Mouse (Mus musculus) liver, embryonic 16.5 days (tissue): ENCODE results near the gene Shmt2. TPM values are rescaled to one million over a fixed set of nuclear protein-coding genes. Genes with fewer than 3 reads are reported as not detected.

Source experiments
- ATAC-seq: fragments of 200-750 bp; cut with Nextera tagmentation; 2 replicates; pipeline ENCODE4 v1.8.0; 2017; ENCODE audit warnings: low read depth, mild to moderate bottlenecking, moderate number of reproducible peaks, moderate library complexity
- H3K27ac ChIP-seq: fragments of 300-500 bp; sonication (generic); 2 replicates; pipeline ENCODE4 v1.5.1; 2014; ENCODE audit warnings: mild to moderate bottlenecking, low read length
- H3K27me3 ChIP-seq: fragments of 300-500 bp; sonication (generic); 2 replicates; pipeline ENCODE4 v1.6.1; 2014; ENCODE audit warnings: low read depth, low read length, mixed read lengths; ENCODE audit not compliant: control insufficient read depth, insufficient read depth
- H3K36me3 ChIP-seq: fragments of 300-500 bp; sonication (generic); 2 replicates; pipeline ENCODE4 v1.6.1; 2014; ENCODE audit warnings: mild to moderate bottlenecking; ENCODE audit not compliant: control insufficient read depth, insufficient read depth
- H3K4me1 ChIP-seq: fragments of 300-500 bp; sonication (generic); 2 replicates; pipeline ENCODE4 v1.6.1; 2014; ENCODE audit warnings: low read depth, low read length, mixed read lengths; ENCODE audit not compliant: control insufficient read depth
- H3K4me2 ChIP-seq: fragments of 300-500 bp; sonication (generic); 2 replicates; pipeline ENCODE4 v1.6.1; 2014; ENCODE audit warnings: low read depth, low read length, mixed read lengths
- H3K4me3 ChIP-seq: fragments of 300-500 bp; sonication (generic); 2 replicates; pipeline ENCODE4 v1.5.1; 2014; ENCODE audit warnings: low read depth, mild to moderate bottlenecking, low read length
- H3K9ac ChIP-seq: fragments of 300-500 bp; sonication (generic); 2 replicates; pipeline ENCODE4 v1.6.1; 2014; ENCODE audit warnings: low read depth, low read length
- H3K9me3 ChIP-seq: fragments of 300-500 bp; sonication (generic); replicated peaks from 2 replicates; pipeline ENCODE4 v1.6.1; 2016; ENCODE audit warnings: low read length; ENCODE audit not compliant: control insufficient read depth
- WGBS: fragments of 180-500 bp; shearing (Covaris S2); extraction: QIAGEN DNeasy Blood & Tissue Kit; methylation state at CpG from one replicate; pipeline ENCODE4 v1.1.7; 2014; ENCODE audit not compliant: insufficient replicate concordance; 5-methylcytosine and 5-hydroxymethylcytosine counted together
- polyA plus RNA-seq: library from polyadenylated mRNA; unstranded; fragments of >200 nt; fragmentation: Nextera tagmentation; extraction: Ambion mirVana; gene quantifications from 2 replicates; pipeline ENCODE4 v1.2.1, GENCODE M21; 2015

The Shmt2 gene
- polyA plus RNA-seq, 1 experiment from 2014 or later, result 183 TPM

- Histone ChIP-seq H3K4me1 (peaks cover 9% of the 10 kb centered on the region), H3K27me3 (peaks cover 43% of the 10 kb centered on the region), H3K4me2 (no peak overlapping the region), H3K4me3 (no peak overlapping the region), H3K36me3 (no peaks in the 10 kb centered on the region), H3K9ac (no peak overlapping the region), H3K9me3 (no peaks in the 10 kb centered on the region), H3K27ac (no peak overlapping the region)
- no peak for ATAC-seq
- 24% methylated on average over 7 of the region's 7 CpGs for WGBS
Observed at GRCm38 (mm10) chr10:127537854-127538583, 15.8 kb upstream of the Shmt2 start.

GRCm38 (mm10) chr10:127536586-127537314, 14.5 kb upstream of the Shmt2 start:
- H3K36me3 ChIP-seq, result no peaks in the 10 kb centered on the region
- 9% methylated on average over 8 of the region's 8 CpGs for WGBS
- H3K27ac ChIP-seq, result no peak overlapping the region
- peaks cover 55% of the 10 kb centered on the region for H3K27me3 ChIP-seq
- H3K9me3 ChIP-seq, result no peaks in the 10 kb centered on the region
- no peak for ATAC-seq
- no peak overlapping the region for H3K4me2 ChIP-seq
- H3K9ac ChIP-seq, result no peak overlapping the region
- H3K4me3 ChIP-seq, result no peak overlapping the region
- H3K4me1 ChIP-seq, result peaks cover 9% of the 10 kb centered on the region

- H3K27me3 ChIP-seq, result peaks cover 73% of the 10 kb centered on the region
- ATAC-seq, result no peak
- H3K9me3 ChIP-seq, result no peaks in the 10 kb centered on the region
- no peak overlapping the region for H3K27ac ChIP-seq
- no peak overlapping the region for H3K9ac ChIP-seq
- H3K36me3 ChIP-seq, result no peaks in the 10 kb centered on the region
- peaks cover 9% of the 10 kb centered on the region for H3K4me1 ChIP-seq
- H3K4me2 ChIP-seq, result peak overlapping the region; percentile 50; the same call in 1 of the 2 replicates
- WGBS, result 2% methylated on average over 30 of the region's 30 CpGs
- H3K4me3 ChIP-seq, result no peak overlapping the region
Observed at GRCm38 (mm10) chr10:127534929-127535384, 12.7 kb upstream of the Shmt2 start.

- 0 out of 2 replicates have a peak, but pooled peaks have one; percentile 4 for ATAC-seq
- Histone ChIP-seq H3K27me3 (peaks cover 80% of the 10 kb centered on the region), H3K36me3 (no peaks in the 10 kb centered on the region), H3K4me1 (peaks cover 9% of the 10 kb centered on the region), H3K9me3 (no peaks in the 10 kb centered on the region), H3K4me3 (peak within 1 kb of the TSS; percentile 39), H3K9ac (no peak within 1 kb of the TSS), H3K27ac (no peak within 1 kb of the TSS), H3K4me2 (peak within 1 kb of the TSS; percentile 50)
- under 1% methylated on average over 58 of the region's 78 CpGs for WGBS
Observed at GRCm38 (mm10) chr10:127534036-127534928, 12.0 kb upstream of the Shmt2 start, which contains the start of gene Nxph4. Gene Nxph4, minus strand, starts transcription at chr10:127534559.

- H3K4me3 ChIP-seq, result no peak overlapping the region
- H3K4me2 ChIP-seq, result no peak overlapping the region
- no peak overlapping the region for H3K9ac ChIP-seq
- ATAC-seq, result no peak
- peaks cover 12% of the 10 kb centered on the region for H3K4me1 ChIP-seq
- no peak overlapping the region for H3K27ac ChIP-seq
- no peaks in the 10 kb centered on the region for H3K9me3 ChIP-seq
- no peaks in the 10 kb centered on the region for H3K36me3 ChIP-seq
- peaks cover 100% of the 10 kb centered on the region for H3K27me3 ChIP-seq
- WGBS, result 9% methylated on average over 4 of the region's 4 CpGs
Observed at GRCm38 (mm10) chr10:127531548-127531947, 9.3 kb upstream of the Shmt2 start.

- 2% methylated on average over 25 of the region's 25 CpGs for WGBS
- Histone ChIP-seq H3K27me3 (peaks cover 100% of the 10 kb centered on the region), H3K4me2 (no peak overlapping the region), H3K36me3 (no peaks in the 10 kb centered on the region), H3K4me3 (no peak overlapping the region), H3K9me3 (no peaks in the 10 kb centered on the region), H3K4me1 (peaks cover 18% of the 10 kb centered on the region), H3K27ac (no peak overlapping the region), H3K9ac (no peak overlapping the region)
- ATAC-seq, result no peak
Observed at GRCm38 (mm10) chr10:127530945-127531344, 8.7 kb upstream of the Shmt2 start.

- Histone ChIP-seq H3K9ac (no peak overlapping the region), H3K4me3 (no peak overlapping the region), H3K9me3 (no peaks in the 10 kb centered on the region), H3K27me3 (peaks cover 92% of the 10 kb centered on the region), H3K4me2 (no peak overlapping the region), H3K27ac (no peak overlapping the region), H3K36me3 (no peaks in the 10 kb centered on the region), H3K4me1 (peaks cover 9% of the 10 kb centered on the region)
- ATAC-seq, result no peak
- WGBS, result 4% methylated on average over 17 of the region's 17 CpGs
Observed at GRCm38 (mm10) chr10:127527481-127527880, 5.2 kb upstream of the Shmt2 start.

GRCm38 (mm10) chr10:127526681-127527080, 4.4 kb upstream of the Shmt2 start:
- no peak overlapping the region for H3K9ac ChIP-seq
- H3K36me3 ChIP-seq, result no peaks in the 10 kb centered on the region
- H3K4me1 ChIP-seq, result peaks cover 11% of the 10 kb centered on the region
- H3K9me3 ChIP-seq, result no peaks in the 10 kb centered on the region
- H3K4me3 ChIP-seq, result peak overlapping the region; percentile 30
- H3K27me3 ChIP-seq, result peaks cover 84% of the 10 kb centered on the region
- WGBS, result under 1% methylated on average over 26 of the region's 26 CpGs
- H3K27ac ChIP-seq, result no peak overlapping the region
- H3K4me2 ChIP-seq, result peak overlapping the region; percentile 42
- ATAC-seq, result peak; percentile 19; the same call in 1 of the 2 replicates
